Mouse (Mus musculus) thymus, postnatal 36 days (tissue): ENCODE measurements around the gene Ddn.
"Not testable (repeated sequence)": the region's sequence is repeated elsewhere in the genome, so short reads cannot be mapped to it uniquely, and the experiment has no call there.

Experiments
- DNase-seq, 2 experiments: peaks; one replicate each; pipeline ENCODE4 v3.0.0; 2022; ENCODE audit warnings: mixed read lengths in 2 of 2

The Ddn gene

GRCm38 (mm10) chr15:98830736-98831683 lies 21.7 kb upstream of the Ddn start, which contains the start of gene Prkag1:
Prkag1 (minus strand) TSS chr15:98831521.
- peak; percentile 97 to 98 for DNase-seq

- no peak for DNase-seq
Observed at GRCm38 (mm10) chr15:98827611-98828011, 18.3 kb upstream of the Ddn start.

GRCm38 (mm10) chr15:98823434-98823833 lies 14.1 kb upstream of the Ddn start:
- peak in 1 of 2 experiments; percentile 41 for DNase-seq

GRCm38 (mm10) chr15:98822147-98822546 lies 12.9 kb upstream of the Ddn start:
- DNase-seq, result no peak

- peak; percentile 53 to 56 for DNase-seq
Observed at GRCm38 (mm10) chr15:98821403-98821802, 12.1 kb upstream of the Ddn start.

GRCm38 (mm10) chr15:98820937-98821336 lies 11.6 kb upstream of the Ddn start:
- no peak for DNase-seq

- DNase-seq, result no peak
Observed at GRCm38 (mm10) chr15:98818171-98818570, 8.9 kb upstream of the Ddn start.

GRCm38 (mm10) chr15:98812741-98813424 lies 3.6 kb upstream of the Ddn start:
- no peak for DNase-seq

- DNase-seq, result not testable (repeated sequence)
Observed at GRCm38 (mm10) chr15:98810212-98810611, 922 bp upstream of the Ddn start.

GRCm38 (mm10) chr15:98808651-98809134 lies 597 bp downstream of the Ddn start:
- no peak for DNase-seq

GRCm38 (mm10) chr15:98807895-98808650 lies 1.2 kb downstream of the Ddn start:
- DNase-seq, result peak; percentile 66 to 79

- peak in 1 of 2 experiments; percentile 44 for DNase-seq
Observed at GRCm38 (mm10) chr15:98806809-98807770, 2.2 kb downstream of the Ddn start.

GRCm38 (mm10) chr15:98806071-98806808 lies 3.0 kb downstream of the Ddn start:
- no peak for DNase-seq

GRCm38 (mm10) chr15:98805324-98806040 lies 3.8 kb downstream of the Ddn start:
- DNase-seq, result peak; percentile 42 to 43

GRCm38 (mm10) chr15:98804054-98804453 lies 5.2 kb downstream of the Ddn start:
- peak; percentile 76 to 81 for DNase-seq

GRCm38 (mm10) chr15:98802926-98803325 lies 6.4 kb downstream of the Ddn start:
- DNase-seq, result no peak

GRCm38 (mm10) chr15:98799396-98799795 lies 9.9 kb downstream of the Ddn start:
- DNase-seq, result peak; percentile 56 to 69

- no peak for DNase-seq
Observed at GRCm38 (mm10) chr15:98798903-98799302, 10.4 kb downstream of the Ddn start.

GRCm38 (mm10) chr15:98797835-98798492 lies 11.3 kb downstream of the Ddn start:
- DNase-seq, result no peak
